Mouse (Mus musculus) lung, embryonic 14.5 days (tissue): ENCODE data around the gene Gm9736. TPM values are rescaled to one million over a fixed set of nuclear protein-coding genes. Genes with fewer than 3 reads are reported as not detected.
"Not testable (repeated sequence)": the region's sequence is repeated elsewhere in the genome, so short reads cannot be mapped to it uniquely, and the experiment has no call there.

Experiments
- ATAC-seq: fragments of 200-750 bp; cut with Nextera tagmentation; 2 replicates; pipeline ENCODE4 v1.8.0; 2017; ENCODE audit warnings: mild to moderate bottlenecking, moderate TSS enrichment, moderate library complexity; ENCODE audit not compliant: insufficient read depth
- DNase-seq: peaks from one replicate; pipeline ENCODE4 v3.0.0-alpha.2; 2015
- H3K27ac ChIP-seq: fragments of 300-500 bp; sonication (generic); 2 replicates; pipeline ENCODE4 v1.5.1; 2014; ENCODE audit warnings: low read depth, mild to moderate bottlenecking, moderate library complexity
- H3K27me3 ChIP-seq: fragments of 300-500 bp; sonication (generic); 2 replicates; pipeline ENCODE4 v1.6.1; 2014; ENCODE audit warnings: low read length, control low read depth; ENCODE audit not compliant: insufficient read depth
- H3K36me3 ChIP-seq: fragments of 300-500 bp; sonication (generic); 2 replicates; pipeline ENCODE4 v1.6.1; 2014; ENCODE audit warnings: control low read depth; ENCODE audit not compliant: insufficient read depth
- H3K4me1 ChIP-seq: fragments of 300-500 bp; sonication (generic); 2 replicates; pipeline ENCODE4 v1.6.1; 2014; ENCODE audit warnings: antibody characterized with exemption, control low read depth; ENCODE audit not compliant: insufficient read depth
- H3K4me2 ChIP-seq: fragments of 300-500 bp; sonication (generic); 2 replicates; pipeline ENCODE4 v1.6.1; 2014; ENCODE audit warnings: mild to moderate bottlenecking
- H3K4me3 ChIP-seq: fragments of 300-500 bp; sonication (generic); 2 replicates; pipeline ENCODE4 v1.5.1; 2014; ENCODE audit warnings: low read depth, low read length
- H3K9ac ChIP-seq: fragments of 300-500 bp; sonication (generic); 2 replicates; pipeline ENCODE4 v1.6.1; 2014
- H3K9me3 ChIP-seq: fragments of 300-500 bp; sonication (generic); 2 replicates; pipeline ENCODE4 v1.6.1; 2016; ENCODE audit warnings: low read depth, low read length, control low read depth
- CTCF ChIP-seq: IDR thresholded peaks from 2 replicates; pipeline ENCODE4 v1.5.1; 2016; ENCODE audit warnings: antibody characterized with exemption, low read depth
- WGBS: fragments of 180-500 bp; shearing (Covaris S2); extraction: QIAGEN DNeasy Blood & Tissue Kit; methylation state at CpG from one replicate; pipeline ENCODE4 v1.1.7; 2014; 5-methylcytosine and 5-hydroxymethylcytosine counted together
- polyA plus RNA-seq: library from polyadenylated mRNA; unstranded; fragments of >200 nt; fragmentation: Nextera tagmentation; extraction: Ambion mirVana; gene quantifications from 2 replicates; pipeline ENCODE4 v1.2.1, GENCODE M21; 2014

Gene Gm9736
- polyA plus RNA-seq, 1 experiment from 2014 or later = not detected

DNA sequence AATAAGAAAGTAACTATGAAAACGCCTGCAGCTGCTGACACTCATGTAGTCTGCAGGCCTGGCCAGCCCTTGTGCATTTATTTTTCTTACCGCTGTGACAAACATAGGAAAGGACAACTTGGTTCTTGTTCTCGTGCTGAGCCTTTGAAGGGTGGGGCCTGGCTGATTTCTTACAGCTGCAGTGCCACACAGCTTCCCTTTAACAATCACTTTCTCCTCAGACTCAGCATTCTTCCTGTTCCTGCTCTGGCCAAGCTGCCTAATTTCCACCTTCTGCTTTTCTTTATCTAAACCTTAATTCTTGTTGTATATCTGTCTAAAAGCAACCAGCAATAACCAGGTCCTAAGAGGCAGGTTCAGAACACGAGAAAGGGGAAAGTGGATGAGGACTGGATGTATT is 37.4 kb downstream of the Gm9736 start:
- H3K27ac ChIP-seq = no peak overlapping the region
- H3K4me3 ChIP-seq = no peak overlapping the region
- H3K4me2 ChIP-seq = no peak overlapping the region
- no peaks in the 10 kb centered on the region for H3K9me3 ChIP-seq
- H3K36me3 ChIP-seq = no peaks in the 10 kb centered on the region
- H3K27me3 ChIP-seq = no peaks in the 10 kb centered on the region
- H3K4me1 ChIP-seq = no peaks in the 10 kb centered on the region
- TF ChIP-seq CTCF = no peak
- H3K9ac ChIP-seq = no peak overlapping the region
- no peak for ATAC-seq
- DNase-seq = no peak
- WGBS = 47% methylated on average over 4 of the region's 4 CpGs

DNA sequence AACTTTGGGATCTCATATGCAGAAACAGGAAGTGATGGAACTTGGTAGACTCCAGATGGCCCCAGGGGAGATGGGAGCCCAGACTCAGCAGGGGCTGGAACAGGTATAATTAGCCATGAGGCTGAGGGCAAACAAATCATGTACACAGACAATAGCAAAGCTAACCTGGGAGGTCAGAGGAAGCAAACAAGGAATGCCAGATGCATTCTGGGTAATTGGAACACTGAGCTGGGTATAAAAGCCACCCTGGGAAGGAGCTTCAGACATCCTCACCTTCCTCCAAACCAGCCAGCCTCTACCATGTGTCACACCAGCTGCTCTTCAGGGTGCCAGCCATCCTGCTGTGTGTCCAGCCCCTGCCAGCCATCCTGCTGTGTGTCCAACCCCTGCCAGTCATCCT is 40.0 kb downstream of the Gm9736 start, which contains the start of gene Gm10024:
Gene Gm10024 (plus strand): TSS at position 301 of the 400 bp plus-strand sequence.
- H3K9me3 ChIP-seq, DNase-seq, H3K4me2 ChIP-seq, H3K27me3 ChIP-seq, H3K36me3 ChIP-seq, H3K4me1 ChIP-seq, H3K4me3 ChIP-seq, ATAC-seq, H3K9ac ChIP-seq, H3K27ac ChIP-seq: not testable (repeated sequence)

DNA sequence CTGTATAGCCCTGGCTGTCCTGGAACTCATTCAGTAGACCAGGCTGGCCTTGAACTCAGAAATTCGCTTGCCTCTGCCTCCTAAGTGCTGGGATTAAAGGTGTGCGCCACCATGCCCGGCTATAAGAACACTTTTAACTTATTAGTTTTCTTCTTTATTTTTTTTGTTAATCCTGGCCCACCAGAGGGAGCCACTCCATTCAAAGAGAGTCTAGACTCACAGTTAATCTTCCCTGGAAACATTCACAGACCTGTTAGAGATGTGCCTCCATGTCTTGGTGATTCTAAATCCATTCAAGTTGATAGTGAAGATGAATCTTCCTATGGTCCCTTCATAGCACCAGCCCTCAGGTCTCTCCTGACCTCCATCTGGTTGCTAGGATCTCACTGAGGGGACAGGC is 41.3 kb downstream of the Gm9736 start:
- Histone ChIP-seq H3K9ac (no peak overlapping the region), H3K36me3 (no peaks in the 10 kb centered on the region), H3K4me1 (no peaks in the 10 kb centered on the region), H3K27ac (no peak overlapping the region), H3K27me3 (no peaks in the 10 kb centered on the region), H3K9me3 (no peaks in the 10 kb centered on the region), H3K4me2 (no peak overlapping the region), H3K4me3 (no peak overlapping the region)
- DNase-seq (peak; percentile 39), ATAC-seq (no peak)
- 73% methylated on average over 3 of the region's 3 CpGs for WGBS
- TF ChIP-seq CTCF = peak; percentile 21; the same call in 1 of the 2 replicates

DNA sequence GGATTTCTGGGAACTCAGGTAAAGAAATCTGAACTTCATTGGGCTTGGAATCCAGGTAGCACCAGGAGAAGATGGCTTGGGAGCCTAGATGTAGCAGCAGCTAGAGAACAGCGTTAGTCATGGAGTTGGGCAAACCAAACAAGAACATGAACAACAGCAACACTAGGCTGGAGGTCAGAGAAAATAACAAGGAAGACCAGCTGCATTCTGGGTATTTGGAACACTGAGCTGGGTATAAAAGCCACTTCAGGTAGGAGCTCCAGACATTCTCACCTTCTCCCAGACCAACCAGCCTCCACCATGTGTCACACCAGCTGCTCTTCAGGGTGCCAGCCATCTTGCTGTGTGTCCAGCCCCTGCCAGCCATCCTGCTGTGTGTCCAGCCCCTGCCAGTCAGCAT is 44.8 kb downstream of the Gm9736 start, which contains the start of gene Gm10272:
Gene Gm10272 (plus strand): TSS at position 301 of the 400 bp plus-strand sequence.
- ATAC-seq = no peak
- Histone ChIP-seq H3K4me3 (no peak within 1 kb of the TSS), H3K27ac (no peak within 1 kb of the TSS), H3K4me2 (no peak within 1 kb of the TSS), H3K27me3 (no peaks in the 10 kb centered on the region), H3K4me1 (no peaks in the 10 kb centered on the region), H3K9ac (no peak within 1 kb of the TSS), H3K9me3 (no peaks in the 10 kb centered on the region), H3K36me3 (no peaks in the 10 kb centered on the region)
- WGBS = 97% methylated on average over 1 of the region's 1 CpGs
- TF ChIP-seq CTCF = no peak
- no peak for DNase-seq

Other genes with a start within 250 kb of the Gm9736 start
- gene Fam207a, start 235.6 kb downstream of the Gm9736 start, polyA plus RNA-seq = 38.4 and 43.8 TPM in 2 replicates
- 2.0 and 3.0 TPM in 2 replicates for gene Itgb2, start 221.1 kb downstream of the Gm9736 start, polyA plus RNA-seq
- gene Pttg1ip, start 169.6 kb downstream of the Gm9736 start, polyA plus RNA-seq = 109 and 112 TPM in 2 replicates
- 329 and 337 TPM in 2 replicates for gene Sumo3, start 145.3 kb downstream of the Gm9736 start, polyA plus RNA-seq
- 3.0 and 3.5 TPM in 2 replicates for gene Gm49325, start 145.2 kb downstream of the Gm9736 start, polyA plus RNA-seq
- 47.9 and 50.9 TPM in 2 replicates for gene Ube2g2, start 129.1 kb downstream of the Gm9736 start, polyA plus RNA-seq
- gene Tspear, start 64.8 kb downstream of the Gm9736 start, polyA plus RNA-seq = 0.11 and 0.22 TPM in 2 replicates
- not detected in 2 replicates for gene Gm19402, start 60.6 kb downstream of the Gm9736 start, polyA plus RNA-seq
- gene Gm9508, start 54.1 kb downstream of the Gm9736 start, polyA plus RNA-seq = not detected in 2 replicates
- not detected in 2 replicates for gene Gm10272, start 44.7 kb downstream of the Gm9736 start, polyA plus RNA-seq
- gene Gm10024, start 39.9 kb downstream of the Gm9736 start, polyA plus RNA-seq = not detected in 2 replicates
- gene Gm10142, start 35.5 kb downstream of the Gm9736 start, polyA plus RNA-seq = not detected in 2 replicates
- gene Krtap12-1, start 30.8 kb downstream of the Gm9736 start, polyA plus RNA-seq = not detected in 2 replicates
- not detected in 2 replicates for gene Gm10100, start 24.9 kb downstream of the Gm9736 start, polyA plus RNA-seq
- gene Gm18596, start 8.7 kb downstream of the Gm9736 start, polyA plus RNA-seq = not detected in 2 replicates
- not detected in 2 replicates for gene Gm3233, start 8.3 kb upstream of the Gm9736 start, polyA plus RNA-seq
- not detected in 2 replicates for gene Gm3238, start 20.0 kb upstream of the Gm9736 start, polyA plus RNA-seq
- not detected in 2 replicates for gene Gm7138, start 25.6 kb upstream of the Gm9736 start, polyA plus RNA-seq
- not detected in 2 replicates for gene Gm3250, start 31.2 kb upstream of the Gm9736 start, polyA plus RNA-seq
- gene Gm7137, start 36.8 kb upstream of the Gm9736 start, polyA plus RNA-seq = not detected in 2 replicates
- not detected in 2 replicates for gene Gm9639, start 43.7 kb upstream of the Gm9736 start, polyA plus RNA-seq
- not detected in 2 replicates for gene Gm19668, start 47.8 kb upstream of the Gm9736 start, polyA plus RNA-seq
- not detected in 2 replicates for gene Gm9507, start 60.5 kb upstream of the Gm9736 start, polyA plus RNA-seq
- not detected in 2 replicates for gene Gm2696, start 63.3 kb upstream of the Gm9736 start, polyA plus RNA-seq
- gene Krtap10-4, start 75.7 kb upstream of the Gm9736 start, polyA plus RNA-seq = not detected in 2 replicates
- gene Krtap10-10, start 84.6 kb upstream of the Gm9736 start, polyA plus RNA-seq = not detected in 2 replicates
- gene Gm36176, start 95.4 kb upstream of the Gm9736 start, polyA plus RNA-seq = not detected in 2 replicates
- gene Gm10318, start 101.5 kb upstream of the Gm9736 start, polyA plus RNA-seq = not detected in 2 replicates
- not detected in 2 replicates for gene Gm3285, start 110.6 kb upstream of the Gm9736 start, polyA plus RNA-seq
- gene Lrrc3, start 151.2 kb upstream of the Gm9736 start, polyA plus RNA-seq = 3.4 and 4.2 TPM in 2 replicates
- 0.09 and 0.63 TPM in 2 replicates for gene Trpm2, start 219.2 kb upstream of the Gm9736 start, polyA plus RNA-seq
- gene 1810043G02Rik, start 227.2 kb upstream of the Gm9736 start, polyA plus RNA-seq = 24.6 and 28.1 TPM in 2 replicates